ENCODE assay signal across 15 mouse cellular contexts in the genomic region with DNA sequence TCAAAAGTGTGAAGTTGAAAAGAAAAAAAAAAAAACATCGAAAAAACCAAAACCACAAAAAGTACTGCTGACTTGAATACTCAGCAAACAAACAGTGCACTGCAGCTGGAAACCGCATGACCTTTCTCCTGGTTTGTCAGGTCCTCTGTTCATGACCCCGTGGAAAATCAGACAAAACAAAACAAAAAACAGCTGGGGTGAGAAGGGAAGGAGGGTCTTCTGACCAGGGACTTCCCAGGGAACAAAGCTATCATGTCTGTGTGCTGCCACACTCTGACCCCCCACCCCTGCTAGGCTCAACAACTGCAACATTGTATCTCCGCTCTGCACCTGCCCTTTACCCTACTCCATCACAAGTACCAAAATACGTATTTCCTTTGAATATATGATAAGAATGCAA. TPM values are rescaled to one million over a fixed set of nuclear protein-coding genes. Genes with fewer than 3 reads are reported as not detected.
A peak's percentile ranks its signal among the peaks of the same experiment; 100 is the strongest.
DNase-seq lines count a peak whose midpoint lies in the region; ATAC-seq lines count a peak whose summit lies in the region.
"Had no signal": no experiment of that assay in that cellular context is flagged by ENCODE, and none has a peak within 500 bp of the region (broad histone marks: within the 10 kb centered on the region; RNA-seq: fewer than 3 reads in every experiment).

No protein-coding gene starts in this region.

- 0 out of 2 replicates have a peak, but pooled peaks have one; percentile 29 for ATAC-seq in heart, embryonic 16.5 days (replicated peaks; ENCODE audit: extremely low read depth, insufficient read depth, low FRiP score)
- peak; percentile 56 for ATAC-seq in inflammation-experienced regulatory T-cells, adult 6 months

- DNase-seq in heart, adult 18-20 months, result no peak
- peak; percentile 48 for DNase-seq in testis, postnatal 14 days (ENCODE audit: low spot score)
- DNase-seq in testis, postnatal 10 days (ENCODE audit: low spot score), result no peak
- DNase-seq in mesoderm, embryonic 11.5 days (ENCODE audit: low read depth, low spot score), result peak; percentile 39
- no peak for DNase-seq in layer of hippocampus, adult 8-10 months (ENCODE audit: low spot score in 2 of 2)
- no peak for DNase-seq in left cerebral cortex, postnatal 36 days (ENCODE audit: low spot score in 2 of 2)
- DNase-seq: adrenal gland, postnatal 10 days; cerebellum, adult 11-12 months; heart, postnatal 14 days; left cerebral cortex, postnatal 4 days; lung, postnatal 14 days had no signal

- H3K9ac ChIP-seq in heart, embryonic 16.5 days (ENCODE audit: low read length), result no peak overlapping the region
- H3K9ac ChIP-seq: embryonic facial prominence, embryonic 15.5 days had no signal

- peaks cover 4% of the 10 kb centered on the region for H3K9me3 ChIP-seq in heart, embryonic 16.5 days (replicated peaks; ENCODE audit: control insufficient read depth, low read length)
- H3K9me3 ChIP-seq: embryonic facial prominence, embryonic 15.5 days had no signal

- H3K4me2 ChIP-seq in heart, embryonic 16.5 days (ENCODE audit: low read depth, low read length), result no peak overlapping the region
- H3K4me2 ChIP-seq: embryonic facial prominence, embryonic 15.5 days had no signal

- no peak overlapping the region for H3K4me3 ChIP-seq in heart, embryonic 16.5 days (ENCODE audit: low read length)
- H3K4me3 ChIP-seq: embryonic facial prominence, embryonic 15.5 days; layer of hippocampus, adult 2 months had no signal

- H3K27ac ChIP-seq in heart, embryonic 16.5 days (ENCODE audit: low read length), result no peak overlapping the region
- H3K27ac ChIP-seq: embryonic facial prominence, embryonic 15.5 days; layer of hippocampus, adult 2 months had no signal

- 44% methylated on average over 5 of the region's 5 CpGs for WGBS in heart, embryonic 16.5 days

- peaks cover 2% of the 10 kb centered on the region; the same call in 1 of the 2 replicates for H3K4me1 ChIP-seq in heart, embryonic 16.5 days (ENCODE audit: control insufficient read depth, insufficient read depth, low read length)
- H3K4me1 ChIP-seq: embryonic facial prominence, embryonic 15.5 days had no signal

- H3K27me3 ChIP-seq in heart, embryonic 16.5 days (ENCODE audit: control insufficient read depth, insufficient read depth, low read length), result no peaks in the 10 kb centered on the region
- H3K27me3 ChIP-seq: embryonic facial prominence, embryonic 15.5 days had no signal

- H3K36me3 ChIP-seq in heart, embryonic 16.5 days (ENCODE audit: control insufficient read depth, insufficient read depth), result no peaks in the 10 kb centered on the region
- H3K36me3 ChIP-seq: embryonic facial prominence, embryonic 15.5 days had no signal

- intact Hi-C loops in left cerebral cortex, postnatal 36 days (cut with DNase I), result no loop called here

RNA-seq across cellular contexts. Expression of a gene that starts 39.8 kb away (rescaled TPM):
- 20.1 and 20.8 TPM in 2 replicates for polyA plus RNA-seq in heart, embryonic 16.5 days (2015; fragmentation: Nextera tagmentation; extraction: Ambion mirVana)
- total RNA-seq in heart, adult 18-20 months (2021), result 1 to 10 TPM; 7.8 to 8.1 TPM
- 10 to 100 TPM; 39.4 to 85.0 (median 71.2) TPM for polyA plus RNA-seq in inflammation-experienced regulatory T-cells, adult 6 months (2017; shearing (Covaris generic))
- total RNA-seq in layer of hippocampus, adult 8-10 months (2022), result 10 to 100 TPM; 23.7 to 38.8 (median 30.1) TPM
- 10 to 100 TPM; 16.9 to 20.2 TPM for total RNA-seq in left cerebral cortex, postnatal 36 days (2021)

Comparison
In these comparisons a context has a peak if more than half of its experiments do, and no peak if none do; other contexts are left out.
1. DNase-seq: peak in testis, postnatal 14 days (single experiment) and mesoderm, embryonic 11.5 days (single experiment); none in heart, adult 18-20 months (0 of 2), testis, postnatal 10 days (single experiment), layer of hippocampus, adult 8-10 months (0 of 2) and left cerebral cortex, postnatal 36 days (0 of 2).